Mouse (Mus musculus) heart, adult 2 months (tissue): ENCODE data around the gene Anks1.
A peak's percentile ranks its signal among the peaks of the same experiment; 100 is the strongest.

Source experiments
- CTCF ChIP-seq: fragments of 200-600 bp; IDR thresholded peaks from 2 replicates; pipeline ENCODE4 v1.8.1; 2022; ENCODE audit warnings: antibody characterized with exemption, mild to moderate bottlenecking, moderate library complexity
- EP300 ChIP-seq: fragments of 200-500 bp; IDR thresholded peaks from 2 replicates; pipeline ENCODE4 v1.6.1; 2011; ENCODE audit warnings: low read depth, low read length, control low read depth; ENCODE audit not compliant: insufficient read depth
- POLR2A ChIP-seq: fragments of 200-500 bp; IDR thresholded peaks from 2 replicates; pipeline ENCODE4 v1.6.1; 2011; ENCODE audit warnings: mild to moderate bottlenecking, low read depth, low read length, control low read depth; ENCODE audit not compliant: insufficient read depth

GRCm38 (mm10) chr17:28106352-28106751 is 197.2 kb downstream of the Anks1 start:
- TF ChIP-seq POLR2A (no peak), EP300 (no peak), CTCF (peak; percentile 54)
